Mouse (Mus musculus) heart, postnatal 0 days (tissue): ENCODE results near the gene Hibch. TPM values are rescaled to one million over a fixed set of nuclear protein-coding genes. Genes with fewer than 3 reads are reported as not detected.

Experiments used
- ATAC-seq: fragments of 200-750 bp; cut with Nextera tagmentation; 2 replicates; pipeline ENCODE4 v1.8.0; 2017; ENCODE audit warnings: low read depth, moderate number of reproducible peaks, moderate library complexity; ENCODE audit not compliant: insufficient read depth
- DNase-seq: peaks from one replicate; pipeline ENCODE4 v3.0.0-alpha.2; 2016; ENCODE audit warnings: low spot score
- H3K27ac ChIP-seq: fragments of 300-500 bp; sonication (generic); 2 replicates; pipeline ENCODE4 v1.5.1; 2014; ENCODE audit warnings: low read depth, mild to moderate bottlenecking
- H3K27me3 ChIP-seq: fragments of 300-500 bp; sonication (generic); 2 replicates; pipeline ENCODE4 v1.6.1; 2014; ENCODE audit warnings: low read length, mixed read lengths; ENCODE audit not compliant: control insufficient read depth, insufficient read depth
- H3K36me3 ChIP-seq: fragments of 300-500 bp; sonication (generic); replicated peaks from 2 replicates; pipeline ENCODE4 v1.6.1; 2014; ENCODE audit warnings: low read length, mixed read lengths; ENCODE audit not compliant: control insufficient read depth, insufficient read depth
- H3K4me1 ChIP-seq: fragments of 300-500 bp; sonication (generic); 2 replicates; pipeline ENCODE4 v1.6.1; 2014; ENCODE audit warnings: antibody characterized with exemption; ENCODE audit not compliant: control insufficient read depth, insufficient read depth
- H3K4me2 ChIP-seq: fragments of 300-500 bp; sonication (generic); 2 replicates; pipeline ENCODE4 v1.6.1; 2014; ENCODE audit warnings: low read depth, mild to moderate bottlenecking, low read length, moderate library complexity
- H3K4me3 ChIP-seq: fragments of 300-500 bp; sonication (generic); 2 replicates; pipeline ENCODE4 v1.5.1; 2014; ENCODE audit warnings: low read depth, low read length
- H3K9ac ChIP-seq: fragments of 300-500 bp; sonication (generic); replicated peaks from 2 replicates; pipeline ENCODE4 v1.6.1; 2014; ENCODE audit warnings: low read depth, low read length, mixed read lengths
- H3K9me3 ChIP-seq: fragments of 300-500 bp; sonication (generic); replicated peaks from 2 replicates; pipeline ENCODE4 v1.6.1; 2016; ENCODE audit warnings: low read length; ENCODE audit not compliant: control insufficient read depth
- CTCF ChIP-seq: IDR thresholded peaks from 2 replicates; pipeline ENCODE4 v1.5.1; 2016; ENCODE audit warnings: antibody characterized with exemption, control low read depth, low read depth
- EP300 ChIP-seq: IDR thresholded peaks from 2 replicates; pipeline ENCODE4 v1.6.1; 2016; ENCODE audit warnings: antibody characterized with exemption, low read depth
- WGBS: fragments of 180-500 bp; shearing (Covaris S2); extraction: QIAGEN DNeasy Blood & Tissue Kit; methylation state at CpG from one replicate; pipeline ENCODE4 v1.1.7; 2014; 5-methylcytosine and 5-hydroxymethylcytosine counted together
- polyA plus RNA-seq: library from polyadenylated mRNA; unstranded; fragments of >200 nt; fragmentation: Nextera tagmentation; extraction: Ambion mirVana; gene quantifications from 2 replicates; pipeline ENCODE4 v1.2.1, GENCODE M21; 2015
- total RNA-seq: library from RNA; depleted of rRNA; stranded (reverse); fragments of >200 nt; gene quantifications from 2 replicates; pipeline ENCODE4 v1.2.3, GENCODE M21; 2014; ENCODE audit warnings: low replicate concordance; rRNA removed

Gene Hibch
- total and polyA plus RNA-seq, 2 experiments from 2014 or later, result 55.3 to 66.5 TPM

DNA sequence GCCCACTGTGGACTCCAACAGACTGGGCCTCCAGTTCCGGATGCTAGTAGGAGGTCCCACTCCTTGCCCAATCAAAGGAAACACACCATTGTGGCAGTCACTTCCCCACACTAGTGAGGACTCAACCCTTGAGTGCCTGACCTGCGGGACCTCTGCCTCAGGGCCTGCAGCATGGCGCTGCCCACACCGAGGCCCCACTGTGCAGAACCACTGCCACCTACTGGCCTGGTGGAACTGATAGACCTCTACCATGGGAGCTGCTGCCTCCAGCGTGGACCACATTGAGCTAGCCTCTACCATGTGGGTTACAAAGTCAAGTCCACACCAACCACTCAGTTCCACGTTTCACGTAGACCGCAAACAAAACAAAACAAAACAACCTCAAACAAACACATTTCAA lies 119.9 kb downstream of the Hibch start:
- Histone ChIP-seq H3K4me3 (no peak overlapping the region), H3K27ac (no peak overlapping the region), H3K9me3 (no peaks in the 10 kb centered on the region), H3K27me3 (no peaks in the 10 kb centered on the region), H3K9ac (no peak overlapping the region), H3K4me2 (no peak overlapping the region), H3K4me1 (no peaks in the 10 kb centered on the region), H3K36me3 (no peaks in the 10 kb centered on the region)
- DNase-seq, result no peak
- WGBS, result 66% methylated on average over 8 of the region's 8 CpGs
- peak; percentile 27; the same call in 1 of the 2 replicates for ATAC-seq
- TF ChIP-seq CTCF, result no peak
- no peak for TF ChIP-seq EP300

Other genes starting within 250 kb of the Hibch start
- gene Nemp2, start 214.2 kb upstream of the Hibch start, total RNA-seq, result 3.6 and 6.6 TPM in 2 replicates
- 1.7 and 2.1 TPM in 2 replicates for gene Nemp2, start 214.2 kb upstream of the Hibch start, polyA plus RNA-seq
- 9.7 and 10.7 TPM in 2 replicates for gene Mfsd6, start 117.5 kb upstream of the Hibch start, total RNA-seq
- gene Mfsd6, start 117.5 kb upstream of the Hibch start, polyA plus RNA-seq, result 1.7 and 2.0 TPM in 2 replicates
- 17.1 and 17.7 TPM in 2 replicates for gene Inpp1, start 27.2 kb upstream of the Hibch start, total RNA-seq
- 17.1 and 17.8 TPM in 2 replicates for gene Inpp1, start 27.2 kb upstream of the Hibch start, polyA plus RNA-seq
- gene 1700019D03Rik, start 175.2 kb downstream of the Hibch start, total RNA-seq, result 0.04 TPM in 1 of 2 replicates, not detected in the other
- gene 1700019D03Rik, start 175.2 kb downstream of the Hibch start, polyA plus RNA-seq, result 0.38 and 0.44 TPM in 2 replicates
- gene Mstn, start 216.7 kb downstream of the Hibch start, total RNA-seq, result 1.4 and 2.4 TPM in 2 replicates
- 0.33 and 0.40 TPM in 2 replicates for gene Mstn, start 216.7 kb downstream of the Hibch start, polyA plus RNA-seq